Mouse (Mus musculus) lung, postnatal 0 days (tissue): ENCODE data around the gene Fancg.

Experiments used
- CTCF ChIP-seq: IDR thresholded peaks from 2 replicates; pipeline ENCODE4 v1.5.1; 2016; ENCODE audit warnings: antibody characterized with exemption, mild to moderate bottlenecking
- EP300 ChIP-seq: IDR thresholded peaks from 2 replicates; pipeline ENCODE4 v1.6.1; 2016; ENCODE audit warnings: antibody characterized with exemption, mild to moderate bottlenecking, control low read depth

GRCm38 (mm10) chr4:43059697-43060096 is 49.4 kb upstream of the Fancg start:
- TF ChIP-seq CTCF (no peak), EP300 (no peak)
